Mouse (Mus musculus) CD4-positive, CD25-positive, alpha-beta regulatory T cell, adult 2 months (primary cell): ENCODE data around the gene Dppa3.
"Not testable (repeated sequence)": the region's sequence is repeated elsewhere in the genome, so short reads cannot be mapped to it uniquely, and the experiment has no call there.

Experiments
- DNase-seq: peaks from one replicate; pipeline ENCODE4 v3.0.0-alpha.2; 2012; ENCODE audit warnings: low read depth, low spot score

Gene Dppa3

DNA sequence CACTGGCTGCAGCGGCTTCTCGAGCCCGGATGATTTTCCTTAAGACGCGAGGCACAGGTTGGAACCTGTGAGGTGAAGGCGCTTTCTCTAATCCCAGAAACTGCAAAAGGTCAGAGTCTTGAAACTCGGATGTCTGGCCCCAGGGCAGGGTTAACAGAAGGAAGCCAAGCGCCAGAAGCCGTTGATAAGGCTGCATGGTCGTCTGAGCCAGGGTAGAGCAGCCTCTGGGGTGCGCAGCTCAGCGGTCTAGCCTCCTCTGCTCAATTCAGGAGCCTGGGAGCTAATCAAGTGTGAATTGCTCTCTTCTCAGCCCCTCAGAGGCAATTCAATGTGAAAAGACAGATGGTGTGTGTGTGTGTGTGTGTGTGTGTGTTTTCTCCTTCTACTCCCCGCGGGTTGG, 16.4 kb upstream of the Dppa3 start, which contains the start of gene Gdf3:
Gdf3 (minus strand) TSS at position 317 of the 400 bp plus-strand sequence.
- DNase-seq: no peak

GRCm38 (mm10) chr6:122612426-122612825, 13.8 kb upstream of the Dppa3 start:
- DNase-seq: no peak

GRCm38 (mm10) chr6:122614047-122614446, 12.2 kb upstream of the Dppa3 start:
- peak; percentile 57 for DNase-seq

DNA sequence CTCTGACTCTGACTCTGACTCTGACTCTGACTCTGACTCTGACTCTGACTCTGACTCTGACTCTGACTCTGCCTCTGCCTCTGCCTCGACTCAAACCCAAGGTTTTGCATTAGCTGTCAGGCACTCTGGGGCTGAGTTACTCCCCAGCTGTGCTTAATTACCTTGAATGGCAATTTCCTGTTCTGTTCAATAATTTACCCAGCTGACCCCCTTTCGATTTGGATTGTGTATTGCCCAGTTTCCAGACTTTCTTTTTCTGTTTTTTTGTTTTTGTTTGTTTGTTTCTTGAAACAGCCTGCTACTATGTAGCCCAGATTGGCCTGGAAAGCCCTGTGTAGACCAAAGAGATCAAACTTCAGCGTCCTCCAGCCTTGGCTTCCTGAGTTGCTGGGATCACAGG, 10.2 kb upstream of the Dppa3 start:
- no peak for DNase-seq

GRCm38 (mm10) chr6:122621066-122621465, 5.1 kb upstream of the Dppa3 start:
- DNase-seq: no peak

- DNase-seq: no peak
These were observed 1.7 kb upstream of the Dppa3 start for GRCm38 (mm10) chr6:122624480-122624879.

DNA sequence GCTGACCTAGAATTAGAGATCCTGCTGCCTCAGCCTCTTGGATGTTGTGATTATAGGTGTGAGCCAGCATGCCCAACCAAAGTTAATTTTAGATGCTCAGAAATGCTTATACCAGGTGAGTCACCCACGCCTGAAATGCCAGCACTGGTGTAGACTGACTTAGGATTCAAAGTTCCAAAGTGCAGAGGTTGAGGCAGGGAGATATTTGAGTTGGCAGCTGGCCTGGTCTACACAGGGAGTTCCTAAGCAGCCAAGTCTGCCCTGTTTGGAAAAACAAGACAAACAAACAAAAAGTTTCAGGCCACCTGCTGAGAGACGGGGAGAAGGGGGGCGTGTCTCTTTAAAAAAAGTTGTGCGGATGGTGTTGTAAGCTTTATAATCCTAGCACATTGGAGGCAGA, 1.1 kb upstream of the Dppa3 start:
- no peak for DNase-seq

GRCm38 (mm10) chr6:122627469-122628108, 1.4 kb downstream of the Dppa3 start:
- DNase-seq: no peak

GRCm38 (mm10) chr6:122633411-122633810, 7.2 kb downstream of the Dppa3 start:
- peak; percentile 33 for DNase-seq

DNA sequence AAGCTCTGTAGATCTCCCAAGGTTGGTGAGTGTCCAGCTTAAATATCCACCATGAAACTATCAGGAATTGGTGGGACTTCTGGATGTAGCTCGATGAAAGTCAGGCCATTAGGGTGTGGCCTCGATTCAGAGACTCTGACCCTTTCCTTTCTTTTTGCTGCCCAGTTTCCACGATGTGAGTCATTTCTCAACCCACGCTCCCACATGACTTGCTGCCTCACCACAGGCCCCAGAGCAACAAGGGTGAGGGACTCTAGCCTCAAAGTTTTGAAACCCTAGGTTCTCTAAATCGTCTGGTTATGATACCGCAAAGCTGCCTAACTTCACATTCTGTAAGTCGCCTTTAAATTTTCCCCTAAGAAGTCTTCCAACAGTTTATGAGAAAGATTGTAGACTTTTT, 9.1 kb downstream of the Dppa3 start:
- DNase-seq: no peak

- no peak for DNase-seq
These were observed 10.5 kb downstream of the Dppa3 start for GRCm38 (mm10) chr6:122636666-122637065.

GRCm38 (mm10) chr6:122637566-122637965, 11.4 kb downstream of the Dppa3 start:
- DNase-seq: not testable (repeated sequence)

- not testable (repeated sequence) for DNase-seq
These were observed 18.0 kb downstream of the Dppa3 start for GRCm38 (mm10) chr6:122644196-122644595.

DNA sequence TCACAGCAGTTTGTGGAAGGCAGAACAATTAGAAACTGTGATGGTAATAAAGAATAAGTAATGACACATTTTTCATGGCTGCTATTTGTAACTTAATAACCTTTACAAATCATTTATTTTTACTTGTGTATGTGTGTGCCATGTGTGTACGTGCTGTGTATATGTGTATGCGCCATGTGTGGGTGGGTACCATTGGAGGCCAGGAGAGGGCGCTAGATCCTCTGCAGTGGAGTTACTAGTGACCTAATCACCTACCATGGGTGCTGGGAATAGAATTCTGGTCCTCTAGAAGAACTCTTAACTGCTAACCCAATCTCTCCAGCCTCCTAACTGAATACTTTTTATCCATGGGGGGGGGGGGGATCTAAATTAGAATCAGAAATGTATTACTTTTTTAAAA, 23.7 kb downstream of the Dppa3 start:
- no peak for DNase-seq

- no peak for DNase-seq
These were observed 24.3 kb downstream of the Dppa3 start for GRCm38 (mm10) chr6:122650398-122650980.

DNA sequence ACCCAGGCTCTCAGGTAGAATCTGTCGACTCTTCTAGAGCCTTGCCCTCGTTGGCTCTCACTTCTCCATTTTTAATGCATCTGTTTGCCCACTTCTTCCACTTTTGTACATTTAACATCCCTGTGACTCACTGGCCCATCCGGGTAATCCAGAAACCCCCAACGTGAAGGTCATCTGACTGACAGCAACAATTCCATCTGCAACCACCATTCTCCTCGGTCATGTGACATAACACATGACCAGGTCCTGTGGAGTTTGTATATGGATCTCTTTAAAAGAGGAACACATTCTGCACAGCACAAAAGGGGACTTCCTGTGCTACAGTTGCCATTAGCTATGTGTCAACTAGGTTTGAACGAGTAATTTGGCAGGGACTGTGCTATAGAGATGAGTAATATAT, 28.1 kb downstream of the Dppa3 start:
- DNase-seq: no peak

GRCm38 (mm10) chr6:122657630-122658029, 31.4 kb downstream of the Dppa3 start:
- DNase-seq: no peak

DNA sequence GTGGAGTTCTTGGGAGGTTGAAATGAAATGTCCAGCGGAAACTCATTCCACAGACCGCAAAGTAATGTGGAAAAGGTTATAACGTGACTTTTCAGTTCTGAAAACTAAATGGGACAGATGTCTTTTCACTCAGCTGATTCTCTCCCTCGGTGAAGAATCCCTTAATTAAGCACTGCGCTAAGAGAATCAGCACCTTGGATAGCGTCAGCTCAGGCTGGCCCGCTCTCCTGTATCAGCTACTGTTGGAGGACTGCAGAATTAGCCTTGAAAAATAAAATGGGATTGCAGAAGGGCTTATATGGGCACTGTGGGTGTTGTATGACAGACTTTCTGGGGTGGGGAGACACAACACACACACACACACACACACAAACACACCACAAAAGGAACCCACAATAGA, 33.4 kb downstream of the Dppa3 start:
- DNase-seq: peak; percentile 37

DNA sequence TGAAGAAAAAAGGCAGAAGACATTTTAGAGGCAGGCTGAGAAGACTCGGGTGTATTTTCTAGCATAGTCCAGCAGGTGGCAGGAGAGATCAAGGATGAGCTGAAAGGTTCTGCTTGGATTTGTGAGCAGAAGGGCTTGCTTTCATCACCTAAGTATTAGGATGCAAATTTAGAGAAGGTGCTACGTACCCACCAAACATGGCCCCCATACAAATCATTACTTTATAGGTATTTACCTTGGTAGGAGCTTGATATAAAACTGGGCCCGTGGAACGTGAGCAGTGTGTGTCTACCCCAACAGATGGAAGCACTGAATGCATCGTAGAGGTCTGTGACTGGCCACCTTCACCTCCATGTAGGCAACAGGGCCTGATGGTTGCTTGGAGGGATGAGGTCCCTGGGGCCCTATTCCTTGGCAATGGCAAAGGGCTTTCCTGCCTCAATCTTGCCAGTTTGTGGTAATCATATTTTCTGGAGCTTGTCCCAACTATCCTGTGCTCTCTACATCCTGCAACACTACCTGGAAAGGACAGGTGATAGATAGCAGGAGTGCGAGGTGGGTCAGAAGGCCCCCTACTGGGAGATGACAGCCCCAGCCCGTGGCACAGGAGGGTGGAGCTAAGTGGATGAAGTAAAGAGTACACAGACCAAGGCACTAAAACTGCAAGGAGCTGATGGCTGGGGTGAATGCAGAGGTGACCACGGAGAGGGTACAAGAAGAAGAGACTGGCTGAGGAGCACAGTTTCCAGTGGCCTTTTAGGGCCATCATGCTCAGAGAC, 34.6 kb downstream of the Dppa3 start:
- peak; percentile 72 for DNase-seq

GRCm38 (mm10) chr6:122662551-122663264, 36.5 kb downstream of the Dppa3 start:
- DNase-seq: no peak

DNA sequence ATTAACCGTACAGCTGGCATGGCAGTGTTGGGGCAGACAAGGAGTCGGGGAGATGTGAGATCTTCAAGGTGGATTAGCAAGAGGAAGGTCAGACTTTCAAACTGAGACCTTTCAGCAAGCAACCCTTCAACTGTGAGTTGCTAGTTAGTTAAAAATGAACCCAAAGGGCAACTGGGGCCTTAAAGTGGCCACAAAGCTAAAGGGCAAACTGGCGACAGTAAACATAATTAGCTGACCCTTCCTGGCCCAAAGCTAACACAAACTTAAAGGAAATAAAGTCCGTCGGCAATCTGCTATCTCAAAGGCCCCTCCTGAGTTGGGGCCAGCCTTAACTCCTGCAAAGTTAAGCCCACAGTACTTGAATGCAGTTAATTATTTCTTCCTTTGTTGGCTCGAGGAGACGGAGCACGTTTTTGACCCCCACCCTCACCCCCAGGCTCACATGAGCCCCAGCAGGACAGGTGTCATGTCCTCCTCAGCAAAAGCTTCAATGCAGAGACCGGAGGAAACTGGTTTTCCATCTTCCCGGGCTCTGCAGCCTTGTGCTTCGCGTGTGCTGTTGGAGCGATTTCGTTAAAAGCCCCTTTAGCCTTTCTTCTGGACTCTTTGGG, 37.5 kb downstream of the Dppa3 start:
- no peak for DNase-seq

- DNase-seq: no peak
These were observed 39.7 kb downstream of the Dppa3 start for GRCm38 (mm10) chr6:122665866-122666265.
